Mouse (Mus musculus) right cerebral cortex, postnatal 4 days (tissue): Measurements from ENCODE around the gene Pdcl2.

Experiments used
- DNase-seq: peaks from one replicate; pipeline ENCODE4 v3.0.0-alpha.2; 2022

The Pdcl2 gene

DNA sequence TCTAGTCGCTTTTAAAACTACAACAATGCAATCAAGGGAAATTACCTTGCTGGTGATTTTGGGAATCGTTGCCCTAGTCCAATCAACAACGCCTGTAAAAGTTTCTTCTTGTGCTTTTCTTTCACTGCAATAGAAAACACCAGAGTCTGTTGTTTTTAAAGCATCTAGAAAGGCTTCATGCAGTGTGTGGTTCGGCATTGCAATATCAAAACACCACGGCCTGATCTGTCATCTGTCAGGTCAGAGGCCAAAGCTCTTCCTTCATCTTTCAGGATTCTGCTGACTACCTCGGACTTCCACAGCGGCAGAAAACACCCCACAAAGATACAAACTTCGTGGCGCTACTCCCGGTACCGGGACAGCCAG is 27.6 kb downstream of the Pdcl2 start:
- no peak for DNase-seq

DNA sequence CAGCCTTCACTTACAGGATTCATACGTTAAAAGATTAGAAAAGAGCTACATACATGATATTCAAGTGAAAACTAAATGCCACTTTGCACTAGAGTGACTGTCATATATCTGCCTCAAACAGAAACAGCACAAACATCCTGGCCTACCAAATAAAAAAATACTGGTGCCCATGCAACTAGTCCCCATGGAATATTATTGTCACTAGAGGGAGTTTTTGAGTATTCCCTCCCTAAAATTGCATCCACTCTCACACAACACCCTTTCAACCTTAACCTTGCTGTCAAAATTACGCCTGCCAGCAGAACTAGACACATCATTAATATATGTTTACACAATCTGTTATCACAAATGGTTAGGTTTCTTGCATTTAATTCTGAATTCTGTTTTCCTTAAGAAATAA is 28.9 kb downstream of the Pdcl2 start:
- no peak for DNase-seq

- no peak for DNase-seq
Observed at GRCm38 (mm10) chr5:76289234-76289691, 41.7 kb downstream of the Pdcl2 start.

DNA sequence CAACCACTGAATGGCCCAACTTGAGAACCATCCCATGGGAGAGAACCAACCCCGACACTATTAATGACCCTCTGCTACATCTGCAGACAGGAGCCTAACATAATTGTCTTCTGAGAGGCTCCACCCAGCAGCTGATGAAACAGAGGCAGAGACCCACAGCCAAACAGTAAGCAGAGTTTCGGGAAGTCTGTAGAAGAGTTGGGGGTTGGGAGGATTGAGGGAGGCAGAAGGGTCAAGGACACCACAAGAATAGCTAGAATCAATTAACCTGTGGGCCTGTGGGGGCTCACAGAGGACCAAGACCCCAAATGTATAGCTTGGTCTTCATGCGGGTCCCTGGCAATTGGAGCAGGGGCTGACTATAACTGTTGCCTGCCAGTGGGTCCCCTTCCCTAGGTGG is 42.7 kb downstream of the Pdcl2 start:
- DNase-seq, result no peak

DNA sequence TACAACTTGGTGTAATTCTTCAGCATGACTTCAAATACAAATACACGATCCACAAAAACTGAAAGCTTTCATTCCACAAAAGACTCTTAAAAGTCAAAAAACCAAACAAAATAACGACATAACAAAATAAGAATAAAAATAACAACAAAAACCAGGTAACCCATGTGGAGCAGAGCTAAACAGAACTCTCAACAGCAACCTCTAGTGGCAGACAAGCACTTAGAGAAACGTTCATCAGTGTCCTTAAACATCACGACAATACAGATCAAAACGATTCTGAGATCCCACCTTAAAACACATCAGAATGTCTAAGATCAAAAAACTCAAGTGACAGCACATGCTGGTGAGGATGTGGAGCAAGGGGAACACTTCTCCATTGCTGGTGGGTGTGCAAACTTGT is 43.9 kb downstream of the Pdcl2 start:
- no peak for DNase-seq

DNA sequence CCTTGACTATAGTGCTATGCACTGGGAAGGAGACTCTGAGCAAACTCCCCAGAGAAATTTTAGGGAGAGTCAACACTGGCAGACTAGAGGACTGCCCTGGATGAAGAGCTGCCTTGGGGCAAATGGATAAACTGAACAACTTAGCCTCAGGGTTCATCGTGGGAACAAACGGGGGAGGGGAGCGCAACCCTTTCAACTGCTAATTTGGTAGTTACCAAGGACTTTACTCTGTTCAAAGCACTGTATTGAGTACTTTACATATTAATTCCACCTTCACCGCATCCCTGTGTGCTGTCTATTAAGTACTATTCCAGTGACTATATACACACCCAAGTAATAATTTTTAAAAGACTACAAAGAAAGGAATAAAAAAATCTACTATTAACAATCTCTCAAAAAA is 45.3 kb downstream of the Pdcl2 start:
- DNase-seq, result no peak

DNA sequence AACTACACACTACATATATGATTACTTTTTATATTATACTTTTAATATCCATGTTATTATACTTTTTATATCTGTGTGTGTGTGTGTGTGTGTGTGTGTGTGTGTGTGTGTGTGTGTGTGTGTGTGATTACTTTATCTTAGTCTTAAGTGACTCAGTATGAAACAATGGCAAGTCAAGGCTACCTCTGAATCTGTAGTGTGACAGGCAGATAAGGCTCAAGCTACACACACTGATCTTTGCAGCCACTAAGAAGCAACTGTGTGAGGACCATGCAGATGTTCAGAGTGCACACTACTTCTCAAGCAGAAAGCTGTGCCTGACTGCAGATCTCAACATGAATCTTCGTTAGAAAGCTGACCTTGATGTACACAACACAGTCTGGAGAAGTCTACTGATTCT is 47.1 kb downstream of the Pdcl2 start:
- DNase-seq, result no peak

- DNase-seq, result no peak
Observed at GRCm38 (mm10) chr5:76274977-76275376, 56.0 kb downstream of the Pdcl2 start.
